Mouse (Mus musculus): Measurements from ENCODE around the gene Stard3.

Stard3 gene

DNA sequence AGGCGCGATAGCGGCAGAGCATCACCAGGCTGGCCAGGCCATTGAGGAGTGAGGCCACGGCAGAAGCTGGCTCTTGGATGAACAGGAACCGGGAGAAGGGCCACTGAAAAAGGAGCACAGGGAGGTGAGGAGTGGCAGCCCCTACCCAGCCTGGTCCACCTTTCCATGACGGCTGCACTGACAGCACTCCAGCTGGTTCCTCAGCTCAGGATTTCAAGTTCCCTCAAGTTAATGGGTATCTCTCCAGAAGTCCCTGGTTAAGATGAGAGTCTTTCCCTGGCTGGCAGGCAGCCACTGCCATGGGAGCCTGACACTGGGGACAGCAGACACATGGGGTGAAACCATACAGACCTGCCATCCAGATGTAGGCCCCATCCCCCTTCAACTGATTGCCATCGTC lies 39.8 kb downstream of the Stard3 start:
- DNase-seq (ENCODE audit: low read depth), result no peak

DNA sequence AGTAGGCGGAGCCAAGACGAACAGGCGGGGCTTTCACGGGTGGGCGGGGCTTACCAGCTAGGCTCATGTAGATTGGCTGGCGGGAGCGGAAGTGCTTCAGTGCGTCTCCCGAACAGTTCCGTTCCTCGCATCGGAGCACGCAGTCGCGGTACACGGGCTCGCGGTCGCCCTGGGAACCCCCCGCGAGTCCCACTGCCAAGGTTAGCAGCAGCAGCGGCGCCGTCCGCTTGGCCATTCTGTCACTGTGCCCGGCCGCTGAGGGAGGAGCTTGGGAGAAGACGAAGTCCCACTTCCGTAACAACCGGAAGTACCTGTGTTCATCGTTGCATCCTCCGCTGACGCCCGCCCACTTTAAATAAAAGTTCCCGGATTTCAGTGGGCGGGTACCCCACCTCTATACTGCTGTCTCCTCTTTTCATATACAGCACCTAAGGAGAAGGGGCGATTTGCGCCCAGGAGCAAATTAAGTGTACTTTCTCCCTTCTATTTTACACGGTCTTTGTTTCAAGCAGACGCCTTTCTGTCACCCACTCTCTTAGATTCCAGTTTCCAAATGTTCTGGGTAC lies 42.1 kb downstream of the Stard3 start, which contains the start of gene Pgap3:
Pgap3 (minus strand) TSS at position 330 of the 566 bp plus-strand sequence.
- DNase-seq (ENCODE audit: low read depth), result peak; percentile 96

DNA sequence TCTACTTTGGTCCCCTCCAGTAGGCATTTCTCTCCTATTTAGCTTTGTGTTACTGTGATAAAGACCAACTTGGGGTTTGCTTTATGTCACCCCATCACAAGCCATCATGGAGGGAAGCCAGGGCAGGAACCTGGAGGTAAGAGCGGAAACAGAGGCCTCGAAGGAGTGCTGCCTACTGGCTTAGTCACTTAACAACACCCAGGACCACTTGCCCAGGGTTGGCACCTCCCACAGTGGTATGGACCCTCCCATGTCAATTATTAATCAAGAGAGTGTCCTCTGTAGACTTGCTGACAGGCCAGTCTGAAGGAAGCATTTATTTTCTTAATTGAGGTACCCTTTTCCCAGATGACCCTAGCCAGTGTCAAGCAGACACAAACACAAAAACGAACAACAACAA lies 42.6 kb downstream of the Stard3 start:
- DNase-seq (ENCODE audit: low read depth), result peak; percentile 22

DNA sequence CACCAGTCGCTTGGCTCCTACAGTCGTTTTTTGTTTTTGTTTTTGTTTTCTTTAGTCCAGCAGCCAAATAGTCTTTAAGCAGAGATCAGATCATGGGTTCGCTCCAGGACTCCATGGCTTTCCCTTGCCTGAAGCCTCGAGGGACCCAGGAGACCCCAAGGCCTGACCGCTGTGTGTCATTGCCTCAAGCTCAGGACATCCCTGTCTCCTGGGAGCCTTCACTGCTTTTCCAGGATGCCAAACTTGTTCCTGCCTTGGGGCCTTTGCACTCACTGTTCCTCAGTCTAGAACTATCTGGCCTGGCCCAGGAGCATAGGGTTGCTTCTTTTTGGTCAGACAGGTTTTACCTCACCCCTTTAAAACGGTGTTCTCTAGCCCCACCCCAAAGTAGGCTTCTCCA lies 48.5 kb downstream of the Stard3 start:
- no peak for DNase-seq (ENCODE audit: low read depth)

DNA sequence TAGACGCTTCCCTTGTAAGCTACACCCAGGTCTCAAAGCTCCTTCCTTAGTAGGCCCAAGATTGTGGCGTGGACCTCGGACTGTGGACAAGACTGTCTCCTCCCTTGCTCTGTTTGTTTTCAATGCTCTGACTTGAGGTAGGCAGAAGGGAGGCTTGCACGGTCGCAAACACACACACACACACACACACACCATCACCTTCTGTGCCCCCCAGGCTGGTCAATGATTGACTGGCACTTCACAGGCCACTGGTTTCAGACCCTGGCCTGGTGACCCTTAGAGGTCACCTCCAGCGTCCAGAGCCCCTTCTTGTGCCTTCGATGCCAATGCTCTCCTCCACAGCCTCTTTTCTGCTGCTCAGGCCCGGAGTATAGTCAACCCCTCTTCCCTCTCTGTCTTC lies 50.7 kb downstream of the Stard3 start:
- no peak for DNase-seq (ENCODE audit: low read depth)

DNA sequence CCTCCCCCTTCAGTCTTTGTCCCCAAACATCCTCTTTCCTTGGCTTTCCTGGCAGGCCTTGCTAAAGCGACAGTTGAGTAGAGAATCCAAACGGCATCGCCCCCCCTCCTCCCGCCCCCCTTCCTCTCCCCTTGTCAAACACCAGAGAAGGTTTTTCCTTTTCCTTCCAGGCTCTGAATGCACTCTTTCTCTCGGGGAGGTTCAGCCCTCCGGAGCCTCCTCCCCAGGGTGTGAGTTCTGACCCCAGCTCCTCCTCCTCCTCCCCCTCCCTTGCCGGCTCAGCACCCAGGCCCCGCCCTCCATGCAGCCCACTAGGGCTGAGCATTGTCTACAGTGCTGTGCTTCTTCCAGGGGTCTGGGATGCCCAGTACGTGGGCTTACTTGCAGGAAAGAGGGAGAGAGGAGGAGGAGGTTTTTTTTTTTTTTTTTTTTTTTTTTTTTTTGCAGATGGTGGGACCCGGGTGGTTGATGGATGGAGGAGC lies 51.2 kb downstream of the Stard3 start:
- DNase-seq (ENCODE audit: low read depth), result no peak

DNA sequence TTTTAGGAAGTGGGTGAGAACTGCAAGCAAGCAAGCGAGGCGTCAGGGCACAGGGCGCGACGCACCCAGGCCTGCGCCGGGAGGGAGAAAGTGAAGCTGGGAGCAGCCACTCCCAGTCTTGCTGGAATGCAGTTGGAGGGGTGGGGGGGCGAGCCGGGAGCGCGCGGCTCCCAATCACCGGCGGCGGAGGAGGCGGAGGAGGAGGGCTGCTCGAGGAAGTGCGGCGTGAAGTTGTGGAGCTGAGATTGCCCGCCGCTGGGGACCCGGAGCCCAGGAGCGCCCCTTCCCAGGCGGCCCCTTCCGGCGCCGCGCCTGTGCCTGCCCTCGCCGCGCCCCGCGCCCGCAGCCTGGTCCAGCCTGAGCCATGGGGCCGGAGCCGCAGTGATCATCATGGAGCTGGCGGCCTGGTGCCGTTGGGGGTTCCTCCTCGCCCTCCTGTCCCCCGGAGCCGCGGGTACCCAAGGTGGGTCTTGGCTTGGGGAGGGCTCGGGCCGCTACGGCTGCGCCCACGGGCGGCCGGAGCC lies 54.2 kb downstream of the Stard3 start, which contains the start of gene Erbb2:
Erbb2 (plus strand) TSS at position 198 of the 524 bp plus-strand sequence.
- peak; percentile 94 for DNase-seq (ENCODE audit: low read depth)

DNA sequence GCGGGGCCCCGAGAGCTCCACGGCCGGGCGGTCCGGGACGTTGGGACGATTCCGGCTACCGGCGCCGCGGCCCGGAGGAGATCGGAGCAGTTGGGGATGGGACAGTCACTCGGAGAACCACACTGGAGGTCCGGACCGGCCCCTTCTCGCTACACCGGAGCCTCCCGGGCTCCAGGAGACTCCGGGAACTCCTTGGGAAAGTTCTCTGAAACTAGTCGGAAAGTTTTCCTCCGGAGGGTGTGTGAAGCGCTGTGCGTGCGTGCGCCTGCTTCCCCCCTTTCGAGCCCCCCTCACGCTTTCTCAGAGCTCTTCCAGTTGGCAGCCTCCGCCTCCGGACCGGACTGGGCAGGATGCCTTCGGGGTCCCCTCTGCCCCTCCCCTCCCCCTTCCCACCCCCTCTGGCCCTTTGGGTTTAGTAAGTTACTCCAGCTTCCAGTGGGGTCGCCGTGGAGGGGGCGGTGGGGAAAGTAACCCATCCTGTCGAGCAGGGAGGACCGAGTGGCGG lies 54.7 kb downstream of the Stard3 start:
- peak; percentile 71 for DNase-seq (ENCODE audit: low read depth)

DNA sequence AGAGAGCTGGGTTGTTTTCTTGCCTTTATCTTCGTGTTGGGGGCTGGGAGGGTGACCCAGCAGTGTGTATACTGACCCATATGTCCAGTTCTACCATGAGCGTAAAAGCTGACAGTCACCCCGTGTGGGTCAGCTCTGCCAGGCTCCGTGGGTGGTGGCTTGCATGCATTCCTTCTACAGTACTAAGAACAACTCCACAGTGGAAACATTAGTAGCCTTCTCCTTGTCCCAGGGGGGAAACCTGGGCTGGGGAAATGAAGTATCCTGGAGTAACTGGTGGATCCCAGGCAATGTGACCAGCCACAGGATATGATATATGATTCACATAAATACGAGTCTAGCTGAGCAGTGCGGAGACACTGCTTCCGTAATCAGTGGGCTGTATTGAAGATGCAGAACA lies 55.6 kb downstream of the Stard3 start:
- peak; percentile 72 for DNase-seq (ENCODE audit: low read depth)

DNA sequence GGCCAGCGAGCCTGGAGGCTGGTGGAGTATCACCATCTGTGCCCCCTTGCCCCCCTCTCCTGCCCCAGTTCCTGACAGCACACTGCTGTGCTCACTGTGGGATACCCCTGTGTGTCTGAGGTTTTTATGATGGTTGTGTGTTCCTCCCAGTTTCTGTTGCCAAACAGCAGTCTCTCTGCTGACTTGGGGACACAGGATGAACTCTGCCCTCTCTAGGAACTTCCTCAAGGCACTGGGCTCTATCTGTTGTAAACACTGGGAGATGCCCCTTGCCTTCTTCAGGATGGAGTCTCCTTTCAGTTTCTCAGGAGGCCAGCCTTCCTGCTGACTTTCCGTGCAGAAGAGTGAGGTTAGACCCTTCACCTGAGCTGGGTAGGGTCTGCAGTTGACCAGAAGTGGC lies 56.0 kb downstream of the Stard3 start:
- DNase-seq (ENCODE audit: low read depth), result no peak

DNA sequence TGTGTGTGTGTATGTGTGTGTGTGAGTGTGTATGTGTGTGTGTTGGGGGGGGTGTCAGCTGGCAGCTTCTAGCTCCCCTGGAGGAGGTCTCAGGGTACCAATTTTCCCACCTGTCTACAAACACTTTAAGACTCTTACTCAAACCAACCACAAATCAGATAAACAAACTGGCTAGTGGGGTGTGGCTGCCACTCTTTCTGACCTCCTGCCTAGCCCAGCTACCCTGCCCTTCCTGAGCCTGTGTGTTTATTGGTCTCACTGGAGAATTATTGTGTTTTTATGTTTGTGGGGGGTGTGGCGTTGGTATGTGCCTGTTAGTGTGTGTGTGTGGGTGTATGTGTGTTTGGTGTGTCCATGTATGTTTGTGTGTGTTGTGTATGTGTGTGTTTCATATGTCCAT lies 58.9 kb downstream of the Stard3 start:
- DNase-seq (ENCODE audit: low read depth), result no peak

DNA sequence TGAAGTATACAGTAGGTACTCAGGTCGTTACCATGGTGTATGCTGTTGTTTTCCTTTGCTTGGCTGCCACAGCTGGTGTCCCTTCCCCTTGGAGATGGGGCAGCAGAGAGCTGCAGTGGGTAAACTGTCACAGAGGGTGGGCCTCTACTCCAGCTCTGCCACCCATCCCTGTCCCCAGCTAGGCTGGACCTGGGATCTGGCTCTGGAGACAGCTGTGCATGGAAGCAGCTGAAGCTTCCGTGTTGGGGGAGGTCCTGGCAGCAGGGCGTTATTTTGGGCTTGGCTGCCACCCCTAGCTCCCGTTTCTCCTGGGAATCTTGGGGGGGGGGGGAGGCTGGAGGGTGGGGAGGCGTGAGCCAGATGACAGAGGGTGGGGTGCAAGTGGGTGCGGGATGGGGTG lies 60.1 kb downstream of the Stard3 start:
- DNase-seq (ENCODE audit: low read depth), result no peak

DNA sequence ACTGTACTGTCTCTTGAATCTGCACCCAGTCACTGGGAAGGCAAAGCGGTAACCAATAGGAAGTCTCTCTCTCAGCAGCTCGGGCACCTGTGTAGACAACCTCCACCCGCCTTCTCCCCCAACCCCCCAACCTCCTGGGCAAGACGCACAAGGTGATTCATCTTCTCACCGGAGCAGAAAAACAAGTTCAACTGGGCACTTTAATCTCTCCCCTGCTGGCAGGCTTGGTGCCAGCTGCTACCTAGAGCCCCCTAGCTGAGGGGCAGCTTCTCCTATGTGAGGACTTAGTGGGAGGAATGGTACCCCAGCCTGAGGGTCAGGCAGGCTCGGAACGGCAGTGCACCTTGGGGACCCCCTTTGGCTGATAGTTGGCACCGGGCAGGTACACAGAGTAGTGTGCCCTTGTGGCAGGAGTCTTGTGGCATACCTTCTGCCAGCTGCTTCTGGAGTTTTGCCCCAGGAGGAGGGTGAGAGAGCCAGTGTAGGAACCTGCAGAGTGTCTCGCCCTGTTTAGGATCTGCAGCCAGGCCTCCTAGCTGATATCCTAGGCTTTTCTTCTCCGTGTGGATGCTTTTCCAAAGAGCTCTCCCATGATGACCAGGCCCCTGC lies 60.9 kb downstream of the Stard3 start:
- no peak for DNase-seq (ENCODE audit: low read depth)

DNA sequence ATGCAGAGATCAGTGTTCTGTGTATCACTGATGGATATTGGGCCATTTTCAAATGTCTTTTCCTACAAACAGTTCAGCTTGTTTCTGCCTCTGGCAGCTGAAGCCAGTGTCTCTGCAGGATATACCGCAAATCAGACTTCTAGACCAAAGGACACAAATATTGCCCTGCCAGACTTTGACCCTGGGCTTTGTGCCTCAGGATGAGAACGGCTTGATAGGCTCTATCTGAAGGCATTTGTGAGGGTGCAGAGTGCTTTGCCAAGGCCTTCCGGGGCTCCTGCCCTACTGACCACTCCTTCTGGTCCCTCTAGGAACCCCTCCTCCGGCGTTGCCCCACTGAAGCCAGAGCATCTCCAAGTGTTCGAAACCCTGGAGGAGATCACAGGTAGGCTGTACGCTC lies 68.4 kb downstream of the Stard3 start:
- DNase-seq (ENCODE audit: low read depth), result no peak

DNA sequence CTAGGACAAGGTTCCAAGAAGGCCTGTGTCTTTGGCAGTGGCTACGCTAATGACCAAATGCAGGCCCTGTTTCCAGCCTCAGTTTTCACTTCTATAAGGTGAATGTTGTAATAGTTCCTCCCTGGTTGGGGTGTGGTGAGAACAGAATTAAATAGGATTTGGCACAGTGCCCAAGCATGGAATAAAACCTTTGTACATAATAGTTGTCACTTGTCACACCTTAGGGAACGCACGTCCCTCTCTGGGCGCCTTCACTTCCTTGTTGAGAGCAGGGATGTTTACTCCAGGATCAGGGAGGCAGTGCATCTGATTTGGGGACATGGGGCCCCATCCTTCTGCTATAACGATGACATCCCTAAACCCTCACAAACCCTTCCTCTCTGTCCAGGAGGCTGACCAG lies 70.3 kb downstream of the Stard3 start:
- no peak for DNase-seq (ENCODE audit: low read depth)
